Mouse (Mus musculus) urinary bladder, postnatal 14 days (tissue): ENCODE data around the gene Gpcpd1.
"Not testable (repeated sequence)": the region's sequence is repeated elsewhere in the genome, so short reads cannot be mapped to it uniquely, and the experiment has no call there.

Source experiments
- DNase-seq: peaks from one replicate; pipeline ENCODE4 v3.0.0; 2021; ENCODE audit warnings: low spot score

Gene Gpcpd1

GRCm38 (mm10) chr2:132587240-132587779 lies at the start of gene Gpcpd1:
Gpcpd1 (minus strand) TSS chr2:132587729.
- no peak for DNase-seq

- no peak for DNase-seq
Measured at GRCm38 (mm10) chr2:132636534-132636933, 49.0 kb upstream of the Gpcpd1 start.

- DNase-seq: no peak
Measured at GRCm38 (mm10) chr2:132628626-132629025, 41.1 kb upstream of the Gpcpd1 start.

- DNase-seq: no peak
Measured at GRCm38 (mm10) chr2:132623092-132623491, 35.6 kb upstream of the Gpcpd1 start.

DNA sequence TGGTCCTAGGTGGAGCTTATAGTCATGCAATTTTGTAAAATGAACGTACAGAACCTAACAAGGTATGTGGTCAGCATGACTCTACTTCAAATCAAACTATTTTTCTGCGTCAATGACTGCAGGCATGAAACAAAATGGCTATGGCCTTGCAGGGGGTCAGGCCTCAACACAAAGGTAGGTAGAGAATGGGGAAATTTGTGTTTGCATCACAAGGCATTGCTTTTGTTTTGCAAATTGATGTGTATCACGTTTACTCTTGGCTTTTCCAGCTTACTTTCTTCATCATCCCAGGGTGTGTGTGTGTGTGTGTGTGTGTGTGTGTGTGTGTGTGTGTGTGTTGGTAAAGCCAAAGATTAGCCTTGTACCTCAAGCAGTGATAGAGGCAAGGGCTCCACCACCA lies 30.2 kb upstream of the Gpcpd1 start:
- DNase-seq: no peak

DNA sequence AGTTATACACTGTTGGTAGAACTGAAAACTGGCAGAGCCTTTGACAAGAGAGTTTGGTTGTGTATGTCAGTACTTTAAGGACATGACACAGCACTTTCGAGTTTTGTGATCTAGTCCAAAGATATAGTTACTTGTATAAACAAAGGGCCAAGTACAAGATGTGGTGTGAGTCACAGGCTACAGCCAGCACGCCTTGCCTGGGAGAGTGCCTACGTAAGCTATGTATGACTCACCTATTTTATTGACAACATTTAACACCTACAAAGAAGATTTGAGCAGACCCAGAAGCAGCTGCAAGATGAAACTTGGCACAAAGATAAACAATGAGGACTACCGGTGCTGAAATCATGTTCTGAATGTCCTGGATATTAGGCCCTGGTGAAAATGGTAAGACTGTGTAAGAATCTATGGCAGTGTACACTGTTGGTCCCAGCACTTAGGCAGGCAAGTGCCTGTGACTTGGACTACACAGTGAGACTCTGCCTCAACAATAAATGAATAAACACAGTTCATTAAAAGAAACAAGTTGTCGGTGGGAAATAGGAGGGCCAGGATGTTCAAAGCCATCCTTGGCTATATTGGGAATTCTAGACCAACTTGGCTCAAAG lies 26.2 kb upstream of the Gpcpd1 start:
- peak; percentile 13 for DNase-seq

GRCm38 (mm10) chr2:132611551-132612233 lies 24.2 kb upstream of the Gpcpd1 start:
- DNase-seq: no peak

DNA sequence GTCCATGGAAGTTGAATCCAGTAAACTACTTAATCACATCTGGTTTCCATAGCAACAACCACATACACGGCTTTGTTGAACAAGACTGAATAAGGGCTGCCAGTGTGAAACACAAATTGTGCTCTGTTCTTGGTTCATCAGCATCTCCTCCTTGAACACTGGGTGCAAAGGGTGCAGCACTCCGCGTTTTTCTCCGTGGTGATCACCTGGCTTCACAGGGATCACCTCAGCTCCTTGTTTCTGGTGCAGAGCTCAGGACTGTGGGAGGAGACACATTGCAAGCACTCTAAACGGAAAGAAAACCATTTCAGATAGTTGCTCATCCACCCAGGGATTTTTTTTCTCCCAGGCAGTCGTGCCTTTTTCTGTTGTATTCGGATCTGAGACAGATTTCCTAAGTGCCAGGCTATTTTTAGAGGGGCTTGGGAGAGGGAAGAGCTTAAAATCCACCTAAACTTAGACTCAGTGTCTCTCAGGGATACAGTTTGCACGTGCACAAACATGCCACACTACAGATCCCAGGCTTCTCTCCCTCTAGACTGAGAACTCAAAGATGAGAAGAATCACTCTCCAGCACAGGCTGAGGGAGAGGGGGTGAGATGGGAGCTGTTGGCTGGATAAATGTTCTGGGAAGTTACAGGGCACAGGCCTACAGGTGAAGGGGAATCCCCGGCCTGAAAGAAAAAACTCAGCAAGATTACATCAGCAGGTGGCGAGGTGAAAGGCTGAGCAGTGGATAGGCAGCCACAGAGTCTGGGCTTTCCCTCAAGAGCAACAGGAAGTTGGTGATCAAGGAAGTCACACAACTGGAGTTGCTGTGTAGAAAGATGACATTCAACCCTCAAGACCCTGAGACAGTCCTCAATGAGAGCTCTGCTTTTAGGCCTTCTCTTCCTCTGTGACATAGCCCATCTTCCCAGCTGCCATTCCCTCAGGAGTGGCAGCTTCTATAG lies 19.9 kb upstream of the Gpcpd1 start:
- peak; percentile 23 for DNase-seq

- no peak for DNase-seq
Measured at GRCm38 (mm10) chr2:132605795-132606563, 18.4 kb upstream of the Gpcpd1 start.

- no peak for DNase-seq
Measured at GRCm38 (mm10) chr2:132604922-132605321, 17.4 kb upstream of the Gpcpd1 start.

DNA sequence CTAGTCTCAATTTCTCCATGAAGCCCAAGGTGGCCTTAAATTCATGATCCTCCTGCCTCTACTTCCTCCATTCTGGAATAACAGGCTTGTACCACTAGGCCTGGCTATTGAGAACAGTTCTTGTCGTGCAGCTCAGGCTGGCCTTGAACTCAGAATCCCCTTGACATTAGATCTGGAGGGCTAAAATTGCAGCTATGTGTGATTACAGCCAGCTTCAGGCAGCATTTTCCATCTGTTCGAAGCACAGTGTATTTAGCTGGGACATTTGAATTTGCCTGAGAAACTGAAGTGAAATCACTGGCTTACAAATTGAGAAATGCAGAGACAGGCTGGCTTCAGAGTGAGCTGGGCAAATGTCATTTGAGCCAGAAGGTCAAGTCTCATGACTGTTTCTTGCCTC lies 16.2 kb upstream of the Gpcpd1 start:
- no peak for DNase-seq

GRCm38 (mm10) chr2:132601777-132602176 lies 14.2 kb upstream of the Gpcpd1 start:
- DNase-seq: no peak

- no peak for DNase-seq
Measured at GRCm38 (mm10) chr2:132600081-132600480, 12.6 kb upstream of the Gpcpd1 start.

DNA sequence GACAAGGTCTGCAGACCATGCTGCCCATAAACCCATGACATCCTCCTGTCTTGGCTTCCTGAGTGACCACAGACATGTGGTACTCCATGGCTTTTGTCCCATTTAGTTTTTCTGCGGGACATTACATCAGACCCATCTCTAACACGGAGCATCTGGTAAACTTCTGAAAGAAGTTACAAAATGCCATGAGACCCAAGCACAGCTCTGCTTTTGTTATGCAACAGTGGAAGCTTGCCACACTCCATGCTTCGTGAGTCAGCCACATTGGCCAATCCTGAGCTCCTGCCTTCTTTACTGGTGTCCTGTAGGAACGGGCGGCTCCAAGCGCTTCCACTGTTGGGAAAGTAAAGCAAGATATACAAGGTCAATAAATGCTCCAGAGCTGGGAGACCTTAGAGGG lies 11.6 kb upstream of the Gpcpd1 start:
- peak; percentile 65 for DNase-seq

DNA sequence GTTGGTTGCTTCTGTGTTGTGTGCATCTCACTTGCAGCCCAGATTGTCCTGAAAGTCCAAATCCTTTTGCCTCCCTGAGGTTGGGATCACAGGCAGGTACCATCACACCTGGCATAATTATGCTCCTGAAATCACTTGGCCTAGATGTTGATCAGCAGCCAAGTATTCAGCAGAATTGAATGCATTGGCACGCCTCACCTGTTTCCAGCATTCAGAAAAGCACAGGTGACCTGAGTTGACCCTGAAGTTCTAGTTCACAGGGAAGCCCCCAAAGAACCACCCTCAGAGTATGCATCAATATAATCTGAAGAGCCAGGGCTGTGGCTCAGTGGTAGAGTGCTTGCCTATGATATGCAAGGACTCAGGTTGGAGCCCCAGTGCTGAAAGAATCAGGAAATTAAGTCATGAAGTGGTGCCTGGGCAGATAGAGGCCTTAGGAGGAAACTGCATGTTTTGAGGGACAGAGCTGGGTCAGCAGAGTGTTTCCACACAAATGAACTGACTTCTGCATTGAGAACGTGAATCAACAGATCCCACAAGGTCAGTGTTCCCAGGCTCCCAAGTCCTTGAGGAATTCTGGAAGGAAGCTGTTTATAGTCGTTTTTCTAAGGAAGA lies 10.4 kb upstream of the Gpcpd1 start:
- DNase-seq: no peak

DNA sequence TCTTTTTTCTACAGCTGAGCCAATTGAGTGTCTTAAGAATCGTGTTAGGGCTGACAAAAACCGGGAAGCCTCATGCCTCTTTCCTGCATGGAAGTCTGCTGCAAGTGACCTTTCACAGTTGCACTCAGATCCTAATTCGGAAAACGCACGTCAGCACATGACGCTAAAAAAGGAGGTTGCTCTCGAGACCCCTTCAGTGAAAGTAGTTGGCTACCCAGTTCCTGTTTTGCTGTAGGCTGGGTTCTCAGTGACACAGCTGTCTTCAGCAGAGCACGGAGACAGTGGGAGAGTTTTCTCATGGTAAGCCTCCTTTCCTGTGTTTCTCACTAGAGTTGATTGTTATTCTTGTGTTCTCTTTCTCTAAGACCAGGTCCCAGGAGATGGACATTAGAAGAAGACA lies 9.7 kb upstream of the Gpcpd1 start:
- DNase-seq: no peak

- DNase-seq: no peak
Measured at GRCm38 (mm10) chr2:132595601-132596235, 8.2 kb upstream of the Gpcpd1 start.

- DNase-seq: no peak
Measured at GRCm38 (mm10) chr2:132592126-132592525, 4.6 kb upstream of the Gpcpd1 start.

- not testable (repeated sequence) for DNase-seq
Measured at GRCm38 (mm10) chr2:132591579-132591978, 4.0 kb upstream of the Gpcpd1 start.

DNA sequence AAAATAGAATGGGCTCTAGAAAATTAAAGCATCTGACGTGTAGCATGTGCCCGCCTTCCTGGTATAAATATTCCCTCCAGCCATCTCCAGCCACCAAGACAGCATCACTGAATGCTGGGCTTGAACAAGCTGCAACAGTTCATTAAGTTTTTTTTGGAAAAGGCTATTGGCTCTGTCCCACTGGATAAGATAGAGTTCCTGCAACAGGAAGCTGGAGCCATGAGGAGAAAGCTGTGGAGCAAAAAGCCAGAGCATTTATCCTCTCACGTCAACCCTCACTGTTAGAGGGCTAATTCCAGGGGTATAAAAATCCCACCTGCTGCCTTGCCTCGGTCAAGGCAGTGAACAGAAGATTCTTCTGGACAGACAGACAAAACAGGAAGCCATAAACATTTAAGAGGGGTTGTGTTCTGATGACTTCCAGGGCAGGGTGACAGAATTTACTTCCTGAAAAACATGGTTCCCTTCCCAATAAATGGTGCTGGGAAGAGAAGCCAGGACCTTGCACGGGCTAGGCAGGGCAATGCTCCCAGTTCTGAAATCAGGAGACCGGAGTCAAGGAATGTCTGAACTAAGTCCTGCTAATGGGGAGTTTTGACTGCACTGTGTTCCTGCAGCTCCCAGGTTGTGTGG lies 2.5 kb upstream of the Gpcpd1 start:
- no peak for DNase-seq
